Mouse (Mus musculus) lung, postnatal 0 days (tissue): ENCODE measurements around the gene Snip1.

ENCODE experiments used
- CTCF ChIP-seq: IDR thresholded peaks from 2 replicates; pipeline ENCODE4 v1.5.1; 2016; ENCODE audit warnings: antibody characterized with exemption, mild to moderate bottlenecking
- EP300 ChIP-seq: IDR thresholded peaks from 2 replicates; pipeline ENCODE4 v1.6.1; 2016; ENCODE audit warnings: antibody characterized with exemption, mild to moderate bottlenecking, control low read depth

DNA sequence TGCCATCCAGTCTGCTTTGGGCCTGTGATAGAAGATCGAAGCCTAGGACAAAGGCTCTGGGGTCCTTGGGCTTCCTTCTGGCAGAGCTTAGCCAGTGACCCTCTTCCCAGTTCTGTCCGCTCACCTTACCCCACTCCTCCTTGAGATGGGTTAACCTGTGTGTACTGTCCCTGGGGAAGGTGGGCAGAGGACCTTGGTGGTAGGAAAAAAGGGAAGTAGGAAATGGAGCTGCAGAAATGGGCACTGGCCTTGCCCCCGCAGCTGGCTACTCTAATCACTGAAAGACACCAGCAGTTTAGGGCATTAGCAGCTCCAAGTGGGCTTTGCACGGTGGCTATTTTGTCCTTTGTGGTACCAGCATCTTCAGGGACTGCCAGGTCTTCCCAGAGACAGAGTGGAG lies 48.6 kb downstream of the Snip1 start:
- TF ChIP-seq CTCF = no peak
- no peak for TF ChIP-seq EP300
